Mouse (Mus musculus) ES-E14 (cell line): ENCODE measurements at regions not wholly inside any gene's neighbourhood (a gene's known extent, or its start where the extent isn't known, plus 50 kb on each side); places are given as distances from the start of the nearest gene placed in this dataset.

Experiments used
- DNase-seq: peaks from one replicate; pipeline ENCODE4 v3.0.0-alpha.2; 2013; ENCODE audit warnings: low read depth, low spot score
- H3K27ac ChIP-seq: 2 replicates; pipeline ENCODE4 v1.5.1; 2012; ENCODE audit warnings: low read depth, mild to moderate bottlenecking, low read length, moderate library complexity, mixed read lengths; ENCODE audit not compliant: poor library complexity, insufficient read depth, severe bottlenecking
- H3K36me3 ChIP-seq: 2 replicates; pipeline ENCODE4 v1.6.1; 2012; ENCODE audit warnings: mild to moderate bottlenecking, low read length, moderate library complexity, mixed read lengths; ENCODE audit not compliant: control insufficient read depth, poor library complexity, insufficient read depth, severe bottlenecking
- H3K4me1 ChIP-seq, 2 experiments: fragments of 150-350 bp in 1 of 2; sonication (generic) in 1 of 2; 2 replicates each; pipeline ENCODE4 v1.6.1; 2012; ENCODE audit warnings: low read length in 2 of 2, mild to moderate bottlenecking in 1 of 2, mixed read lengths in 1 of 2; ENCODE audit not compliant: control insufficient read depth in 2 of 2, insufficient read depth in 2 of 2, poor library complexity in 1 of 2
- H3K4me3 ChIP-seq, 2 experiments: fragments of 150-350 bp in 1 of 2; sonication (generic) in 1 of 2; 2 replicates each; pipeline ENCODE4 v1.5.1; 2012; ENCODE audit warnings: low read length in 2 of 2, low read depth in 1 of 2, mild to moderate bottlenecking in 1 of 2, mixed read lengths in 1 of 2; ENCODE audit not compliant: insufficient read depth in 1 of 2, poor library complexity in 1 of 2, severe bottlenecking in 1 of 2
- H3K9ac ChIP-seq: 2 replicates; pipeline ENCODE4 v1.6.1; 2012; ENCODE audit warnings: low read depth, mild to moderate bottlenecking, low read length, mixed read lengths; ENCODE audit not compliant: poor library complexity, insufficient read depth, severe bottlenecking
- H3K9me3 ChIP-seq: fragments of 150-350 bp; sonication (generic); 2 replicates; pipeline ENCODE4 v1.6.1; 2012; ENCODE audit warnings: low read depth, mild to moderate bottlenecking, low read length; ENCODE audit not compliant: control insufficient read depth, insufficient read depth
- CHD2 ChIP-seq: IDR thresholded peaks from 2 replicates; pipeline ENCODE4 v1.6.1; 2014; ENCODE audit warnings: mild to moderate bottlenecking, low read depth, low read length, inconsistent platforms
- HCFC1 ChIP-seq: IDR thresholded peaks from 2 replicates; pipeline ENCODE4 v1.6.1; 2012; ENCODE audit warnings: low read length, inconsistent platforms, borderline replicate concordance; ENCODE audit not compliant: insufficient read depth
- MAFK ChIP-seq: IDR thresholded peaks from 2 replicates; pipeline ENCODE4 v1.6.1; 2014; ENCODE audit warnings: mild to moderate bottlenecking, low read depth, low read length, inconsistent platforms; ENCODE audit not compliant: insufficient read depth
- ZC3H11A ChIP-seq: IDR thresholded peaks from 2 replicates; pipeline ENCODE4 v1.6.1; 2012; ENCODE audit warnings: low read depth, mild to moderate bottlenecking, inconsistent platforms, low read length, borderline replicate concordance
- ZNF384 ChIP-seq: IDR thresholded peaks from 2 replicates; pipeline ENCODE4 v1.6.1; 2012; ENCODE audit warnings: low read depth, low read length, inconsistent platforms
- in situ Hi-C, 2 experiments: fragments of 600-800 bp; cut with MboI; formaldehyde crosslinking; loops; one replicate each; pipeline ENCODE4 v1.15.1; 2025; ENCODE audit warnings: low sequenced_read_pairs in 2 of 2, inconsistent platforms in 1 of 2; ENCODE audit not compliant: unreplicated experiment in 2 of 2

DNA sequence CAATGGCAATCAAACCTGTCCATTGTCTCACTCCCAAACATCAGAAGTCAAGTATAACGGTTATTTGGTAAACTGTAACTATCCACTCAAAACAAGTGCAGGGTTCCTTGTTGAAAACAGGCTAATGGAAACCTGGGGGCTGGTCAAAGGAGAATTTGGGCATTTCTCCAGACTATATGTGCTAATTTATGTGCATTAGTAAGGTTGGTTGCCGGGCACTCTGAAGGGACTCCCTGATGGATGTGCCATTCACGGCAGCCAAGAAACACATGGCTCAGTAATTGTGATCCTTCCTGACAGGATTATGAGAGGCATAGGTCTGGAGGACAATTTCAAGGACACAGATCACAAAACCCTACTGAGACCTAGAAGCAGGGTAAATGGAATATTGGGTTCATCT lies 295.5 kb upstream of the Ubash3b start:
- no peak for DNase-seq
- no peak for TF ChIP-seq MAFK
- TF ChIP-seq CHD2 = no peak
- TF ChIP-seq ZC3H11A = no peak
- TF ChIP-seq ZNF384 = no peak
- no peak for TF ChIP-seq HCFC1
- H3K36me3 ChIP-seq = no peaks in the 10 kb centered on the region
- in situ Hi-C loops = no loop called here
- H3K9me3 ChIP-seq = no peaks in the 10 kb centered on the region
- no peaks in the 10 kb centered on the region for H3K4me1 ChIP-seq
- H3K27ac ChIP-seq = no peak overlapping the region
- no peak overlapping the region for H3K4me3 ChIP-seq
- H3K9ac ChIP-seq = no peak overlapping the region

DNA sequence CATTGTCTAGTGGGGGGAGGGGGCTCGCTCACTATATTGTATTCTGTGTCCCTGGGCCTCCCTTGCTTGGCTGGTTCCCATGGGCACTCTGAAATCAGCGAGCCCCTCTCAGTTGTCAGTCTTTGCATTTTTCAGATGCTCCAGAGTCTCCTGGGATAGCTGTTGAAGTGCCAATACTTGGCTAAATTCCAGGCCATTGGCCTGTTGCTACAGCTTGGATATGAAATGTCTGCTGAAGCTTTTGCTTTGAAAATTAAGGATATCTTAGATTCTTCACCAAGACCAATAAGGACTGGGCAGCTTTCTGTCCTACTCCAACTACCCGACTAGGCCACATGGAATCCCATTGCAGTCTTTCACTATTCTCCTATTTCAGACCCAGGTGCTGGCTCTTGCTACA lies 290.2 kb upstream of the Ubash3b start:
- no peak for DNase-seq
- no peaks in the 10 kb centered on the region for H3K4me1 ChIP-seq
- in situ Hi-C loops = no loop called here
- no peaks in the 10 kb centered on the region for H3K9me3 ChIP-seq
- H3K4me3 ChIP-seq = no peak overlapping the region
- no peak for TF ChIP-seq ZNF384
- no peak for TF ChIP-seq HCFC1
- TF ChIP-seq MAFK = no peak
- TF ChIP-seq CHD2 = no peak
- TF ChIP-seq ZC3H11A = no peak
- H3K36me3 ChIP-seq = no peaks in the 10 kb centered on the region
- no peak overlapping the region for H3K9ac ChIP-seq
- H3K27ac ChIP-seq = no peak overlapping the region

DNA sequence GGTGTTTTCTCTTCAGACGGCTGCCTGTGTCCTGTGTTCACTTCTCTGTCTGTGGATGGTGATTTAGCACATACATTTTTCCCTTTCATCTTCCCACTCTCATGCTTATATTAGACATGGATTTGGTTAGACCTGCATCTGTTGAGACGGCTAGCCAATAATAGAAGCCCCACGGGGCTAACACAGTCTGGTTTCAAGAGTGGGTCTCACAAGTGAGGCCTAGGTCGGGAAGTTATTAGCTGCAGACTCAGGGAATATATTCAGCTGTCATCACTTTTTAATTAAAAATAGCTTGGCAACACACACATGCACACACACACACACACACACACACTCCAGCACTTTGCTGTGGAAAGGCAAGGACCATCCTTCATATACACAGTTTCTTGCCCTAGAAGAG lies 287.7 kb upstream of the Ubash3b start:
- DNase-seq = no peak
- in situ Hi-C loops = no loop called here
- no peaks in the 10 kb centered on the region for H3K4me1 ChIP-seq
- TF ChIP-seq ZC3H11A (no peak), CHD2 (no peak), HCFC1 (no peak)
- no peaks in the 10 kb centered on the region for H3K36me3 ChIP-seq
- H3K4me3 ChIP-seq = no peak overlapping the region
- H3K9ac ChIP-seq = no peak overlapping the region
- no peaks in the 10 kb centered on the region for H3K9me3 ChIP-seq
- no peak overlapping the region for H3K27ac ChIP-seq

DNA sequence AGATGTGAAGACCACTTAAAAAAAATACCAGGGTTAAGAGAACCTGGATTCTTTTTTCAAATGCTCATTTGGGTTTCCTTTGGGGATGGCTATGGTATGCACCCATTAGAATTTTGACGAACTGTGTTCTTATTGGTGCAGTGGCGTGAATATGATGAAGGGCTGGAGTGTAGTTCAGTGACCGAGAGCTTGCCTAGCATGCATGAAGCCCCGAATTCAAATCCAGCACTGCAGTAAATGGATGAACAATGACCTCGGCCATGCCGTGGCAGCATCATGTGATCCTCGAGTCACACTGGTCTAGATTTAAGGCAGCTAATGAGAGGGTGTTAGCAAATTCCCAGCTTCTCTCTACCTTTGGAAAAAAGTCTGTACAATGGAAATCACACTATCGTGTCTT lies 286.4 kb upstream of the Ubash3b start:
- no peak overlapping the region for H3K4me3 ChIP-seq
- in situ Hi-C loops = no loop called here
- no peak for DNase-seq
- no peaks in the 10 kb centered on the region for H3K4me1 ChIP-seq
- no peaks in the 10 kb centered on the region for H3K36me3 ChIP-seq
- TF ChIP-seq HCFC1 = no peak
- TF ChIP-seq CHD2 = no peak
- no peak for TF ChIP-seq MAFK
- no peak for TF ChIP-seq ZNF384
- no peak for TF ChIP-seq ZC3H11A
- H3K9me3 ChIP-seq = no peaks in the 10 kb centered on the region
- no peak overlapping the region for H3K9ac ChIP-seq
- no peak overlapping the region for H3K27ac ChIP-seq

DNA sequence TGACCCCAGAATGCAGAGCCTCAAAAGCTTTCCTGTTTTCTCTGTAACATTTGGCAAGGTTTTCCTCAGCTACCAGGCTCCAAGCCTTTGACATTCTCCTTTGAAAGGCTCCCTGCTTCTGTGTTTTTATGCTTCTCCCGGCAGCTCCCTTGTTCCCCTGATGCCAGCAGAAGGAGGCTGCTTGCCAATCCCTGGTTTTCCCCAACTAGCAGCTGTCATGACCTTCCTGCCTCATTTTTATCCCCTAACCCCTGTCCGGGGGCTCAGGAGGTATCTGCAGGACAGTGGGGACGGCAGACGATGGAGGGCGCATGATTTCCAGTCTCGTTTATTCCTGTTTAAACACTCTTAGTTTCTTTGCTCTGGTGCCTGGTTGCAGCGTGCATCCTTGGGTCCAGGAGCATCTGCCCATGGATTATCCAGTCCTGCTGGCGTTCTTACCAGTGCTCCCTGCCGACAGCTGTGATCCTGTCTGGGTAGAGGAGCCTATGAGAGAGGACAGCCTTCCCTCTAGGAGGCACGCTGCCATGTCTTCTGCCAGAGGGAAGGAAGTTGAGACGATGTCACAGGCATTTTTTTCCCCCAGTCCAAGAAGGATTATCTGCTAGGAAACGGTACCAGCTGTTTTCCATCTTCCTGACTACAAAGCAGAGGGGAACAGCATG lies 285.8 kb upstream of the Ubash3b start:
- Histone ChIP-seq H3K4me1 (no peaks in the 10 kb centered on the region), H3K36me3 (no peaks in the 10 kb centered on the region), H3K4me3 (no peak overlapping the region), H3K9ac (no peak overlapping the region), H3K27ac (no peak overlapping the region), H3K9me3 (no peaks in the 10 kb centered on the region)
- no peak for DNase-seq
- TF ChIP-seq HCFC1 = no peak
- TF ChIP-seq ZC3H11A = no peak
- TF ChIP-seq CHD2 = no peak
- no peak for TF ChIP-seq MAFK
- in situ Hi-C loops = no loop called here
